Mouse (Mus musculus) brain, embryonic 14.5 days (tissue): ENCODE results near the gene Entpd3.

Experiments
- CTCF ChIP-seq: fragments of 200-500 bp; IDR thresholded peaks from 2 replicates; pipeline ENCODE4 v1.5.1; 2012; ENCODE audit warnings: inconsistent platforms, mild to moderate bottlenecking, moderate library complexity, borderline replicate concordance; ENCODE audit not compliant: insufficient read depth, insufficient read length; ENCODE audit errors: extremely low read depth
- POLR2A ChIP-seq: fragments of 200-500 bp; IDR thresholded peaks from 2 replicates; pipeline ENCODE4 v1.6.1; 2012; ENCODE audit warnings: mild to moderate bottlenecking, inconsistent platforms, borderline replicate concordance; ENCODE audit not compliant: poor library complexity, insufficient read depth, insufficient read length, severe bottlenecking; ENCODE audit errors: extremely low read depth

DNA sequence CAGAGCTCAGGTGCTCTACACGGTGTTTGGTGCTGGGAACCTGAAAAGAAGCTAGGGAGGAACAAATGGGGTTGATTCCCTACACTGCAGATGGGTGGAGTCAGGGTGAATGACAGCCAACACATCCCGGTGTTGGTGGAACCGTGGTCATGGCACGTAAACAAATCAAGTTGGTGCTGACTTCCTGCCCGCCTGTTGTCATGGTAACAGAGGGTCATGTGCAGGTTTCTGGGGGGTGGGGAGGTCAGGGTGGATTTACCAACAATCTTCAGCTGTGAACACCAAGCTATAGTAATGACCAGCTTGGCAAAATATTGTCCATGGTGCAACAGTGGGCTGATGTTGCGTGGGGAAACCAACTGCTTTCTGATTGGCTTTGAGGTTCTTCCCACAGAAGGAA lies 39.1 kb downstream of the Entpd3 start:
- TF ChIP-seq CTCF (no peak), POLR2A (no peak)
